Mouse (Mus musculus) testis, adult 10 weeks (tissue): ENCODE measurements around the gene H3f3b. TPM values are rescaled to one million over a fixed set of nuclear protein-coding genes. Genes with fewer than 3 reads are reported as not detected.

Experiments used
- polyA plus RNA-seq: library from polyadenylated mRNA; stranded (reverse); fragments of 350-450 nt; fragmentation: Illumina TruSeq; extraction: RNeasy Lipid Tissue Mini Kit (QIAGEN cat#74804); gene quantifications from one replicate; pipeline ENCODE4 v1.2.3, GENCODE M21; 2014; ENCODE audit warnings: low read depth, low replicate concordance

The H3f3b gene
- 711 TPM for polyA plus RNA-seq

DNA sequence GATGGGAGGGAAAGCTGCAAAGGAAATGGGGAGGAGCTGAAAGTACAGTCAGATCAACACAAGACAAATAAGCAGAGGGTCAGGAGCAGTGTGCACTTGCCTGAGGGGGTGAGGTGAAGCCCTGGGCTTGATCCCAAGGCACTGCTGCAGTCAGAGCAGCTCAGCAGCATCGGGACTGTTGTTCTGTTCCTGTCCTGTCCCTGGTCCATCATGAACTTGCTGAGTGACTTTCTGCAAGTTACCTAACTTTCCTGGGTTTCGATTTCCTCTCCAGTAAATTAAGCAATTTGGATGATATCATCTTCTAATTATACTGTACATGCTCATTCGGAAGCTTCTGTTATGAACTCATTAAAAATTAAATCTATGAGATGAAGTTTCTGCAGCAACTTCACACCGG, at the start of gene H3f3b:
Gene H3f3b (minus strand): TSS at position 207 of the 400 bp plus-strand sequence.

DNA sequence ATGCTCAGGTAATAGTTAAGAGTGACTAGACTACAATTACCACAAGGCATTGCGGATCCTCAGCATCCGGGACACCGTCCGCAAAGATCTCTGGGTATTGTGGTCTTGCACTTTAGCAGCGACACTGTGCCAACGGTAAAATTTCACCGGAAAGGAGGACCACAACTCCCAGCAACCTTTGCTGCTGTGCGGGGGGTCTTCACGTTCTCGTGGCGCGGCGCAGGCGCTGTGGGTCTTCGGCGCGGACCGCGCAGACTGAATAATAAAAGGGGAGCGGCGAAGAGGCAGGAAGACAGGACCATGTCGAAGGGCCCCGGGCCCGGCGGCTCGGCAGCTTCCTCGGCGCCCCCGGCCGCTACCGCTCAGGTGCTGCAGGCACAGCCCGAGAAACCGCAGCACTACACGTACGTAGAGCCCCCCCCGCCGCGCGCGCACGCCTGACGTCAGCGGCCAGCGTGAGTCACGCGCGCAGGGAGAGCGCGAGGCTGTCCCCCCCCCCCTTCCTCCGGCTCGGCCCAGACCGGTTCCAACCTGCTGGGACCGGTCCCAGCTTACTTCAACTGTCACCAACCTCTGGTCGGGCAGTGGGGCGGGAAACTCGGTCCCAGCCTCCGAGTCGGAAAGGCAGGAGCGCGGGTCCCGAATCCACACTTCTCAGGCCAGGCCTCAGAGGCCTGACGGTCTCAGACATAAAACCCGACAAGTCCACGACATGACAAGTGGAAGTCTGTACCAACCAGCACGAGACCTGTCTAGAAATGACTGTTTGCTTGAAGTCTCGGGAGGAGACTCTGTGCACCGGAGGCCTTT, 2.5 kb upstream of the H3f3b start, which contains the start of gene Unk:
Gene Unk (plus strand): TSS at position 235 of the 810 bp plus-strand sequence.

GRCm38 (mm10) chr11:116012262-116012947, 15.4 kb downstream of the H3f3b start, which contains the start of gene Galk1:
TSS of gene Galk1 (minus strand) at chr11:116012719.

DNA sequence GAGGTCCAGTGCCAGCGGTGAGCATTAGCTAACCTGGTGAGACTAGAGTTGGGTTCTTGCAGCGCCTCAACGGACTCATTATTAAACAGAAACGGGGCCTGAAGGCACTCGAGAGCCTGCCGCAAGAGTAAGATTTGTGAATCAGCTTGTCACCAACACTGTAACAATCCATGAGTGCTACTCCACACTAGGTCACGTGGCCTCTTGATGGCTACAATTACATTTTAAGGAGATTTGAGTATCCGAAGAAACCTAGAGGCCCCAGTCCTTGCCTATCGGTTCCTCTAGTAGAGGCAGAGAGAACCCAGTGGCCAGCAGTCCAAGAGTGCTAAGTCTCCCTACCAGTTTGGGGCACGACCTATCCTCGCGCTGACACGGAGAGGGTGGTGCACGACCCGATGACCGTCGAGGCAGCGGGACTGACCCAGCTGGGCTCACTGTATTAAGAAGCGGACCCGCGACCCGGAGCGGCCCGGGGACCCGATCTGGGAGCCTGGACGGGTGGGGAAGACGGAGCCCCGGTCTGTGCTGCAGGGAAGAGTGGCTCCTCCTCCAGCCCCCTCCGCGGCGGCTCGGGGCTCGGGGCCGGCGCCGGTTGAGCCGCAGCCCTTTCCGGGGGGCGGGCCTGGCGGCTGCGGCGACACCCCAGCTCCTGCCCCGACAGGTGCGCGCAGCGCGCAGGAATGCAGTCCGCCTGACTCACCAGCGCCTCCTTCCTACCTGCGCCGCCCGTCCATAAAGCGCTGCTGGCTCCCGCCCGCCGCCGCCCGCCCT, 53.3 kb downstream of the H3f3b start, which contains the start of gene Itgb4:
Gene Itgb4 (plus strand): TSS at position 401 of the 774 bp plus-strand sequence.

Other genes with a start within 250 kb of the H3f3b start
- gene Caskin2, start 214.3 kb downstream of the H3f3b start, polyA plus RNA-seq: 0.13 TPM
- gene Tsen54, start 213.2 kb downstream of the H3f3b start, polyA plus RNA-seq: not detected
- not detected for gene Llgl2, start 203.9 kb downstream of the H3f3b start, polyA plus RNA-seq
- gene Myo15b, start 169.6 kb downstream of the H3f3b start, polyA plus RNA-seq: 1.1 TPM
- gene Smim5, start 128.0 kb downstream of the H3f3b start, polyA plus RNA-seq: not detected
- gene Smim6, start 115.9 kb downstream of the H3f3b start, polyA plus RNA-seq: 5.2 TPM
- gene Sap30bp, start 94.7 kb downstream of the H3f3b start, polyA plus RNA-seq: 8.4 TPM
- 3.5 TPM for gene Recql5, start 94.5 kb downstream of the H3f3b start, polyA plus RNA-seq
- not detected for gene Itgb4, start 53.3 kb downstream of the H3f3b start, polyA plus RNA-seq
- gene Galk1, start 15.2 kb downstream of the H3f3b start, polyA plus RNA-seq: not detected
- gene Unk, start 2.4 kb upstream of the H3f3b start, polyA plus RNA-seq: 6.0 TPM
- gene Unc13d, start 50.0 kb upstream of the H3f3b start, polyA plus RNA-seq: 0.11 TPM
- 22.9 TPM for gene Wbp2, start 59.0 kb upstream of the H3f3b start, polyA plus RNA-seq
- 0.36 TPM for gene Trim47, start 99.2 kb upstream of the H3f3b start, polyA plus RNA-seq
- 0.45 TPM for gene Trim65, start 103.2 kb upstream of the H3f3b start, polyA plus RNA-seq
- gene Mrpl38, start 110.9 kb upstream of the H3f3b start, polyA plus RNA-seq: 2.2 TPM
- 19.3 TPM for gene Fbf1, start 140.2 kb upstream of the H3f3b start, polyA plus RNA-seq
- 1.5 TPM for gene Ten1, start 170.9 kb upstream of the H3f3b start, polyA plus RNA-seq
- 11.0 TPM for gene Acox1, start 171.1 kb upstream of the H3f3b start, polyA plus RNA-seq
- not detected for gene Evpl, start 210.1 kb upstream of the H3f3b start, polyA plus RNA-seq
- gene Srp68, start 246.3 kb upstream of the H3f3b start, polyA plus RNA-seq: 10.5 TPM